Mouse (Mus musculus): Measurements from ENCODE around the gene Klhl29.

- TF ChIP-seq TCF12 (IDR thresholded peaks at IDR 0.05; ENCODE audit: insufficient read depth, poor library complexity, severe bottlenecking) (no peak), POLR2A (IDR thresholded peaks at IDR 0.05; ENCODE audit: insufficient read length, low read depth) (no peak), MAX (IDR thresholded peaks at IDR 0.05; ENCODE audit: low read depth) (no peak), REST (IDR thresholded peaks at IDR 0.05; ENCODE audit: insufficient read depth, insufficient read length) (no peak), MYOD1 (IDR thresholded peaks at IDR 0.05; ENCODE audit: control insufficient read depth in 1 of 3, insufficient read length in 2 of 3, low read depth in 2 of 3) (no peak), POLR2AphosphoS2 (IDR thresholded peaks at IDR 0.05; ENCODE audit: insufficient read length, low read depth) (no peak), E2F4 (IDR thresholded peaks at IDR 0.05; ENCODE audit: insufficient read depth) (no peak), CEBPB (IDR thresholded peaks at IDR 0.05; ENCODE audit: insufficient read depth, poor library complexity, severe bottlenecking) (no peak), USF1 (IDR thresholded peaks at IDR 0.05; ENCODE audit: low read depth) (no peak), TCF3 (IDR thresholded peaks at IDR 0.05; ENCODE audit: insufficient read length, low read depth) (no peak), SRF (IDR thresholded peaks at IDR 0.05; ENCODE audit: control insufficient read depth, insufficient read length, low read depth) (no peak)
Observed at GRCm38 (mm10) chr12:5143903-5144781, 231.3 kb downstream of the Klhl29 start.

All from myocyte (in vitro differentiated cells).